Mouse (Mus musculus): ENCODE results near the gene Ank3. TPM values are rescaled to one million over a fixed set of nuclear protein-coding genes. Genes with fewer than 3 reads are reported as not detected.

Gene Ank3
- polyA plus RNA-seq, 1 experiment = 183 TPM

- no peak for DNase-seq (ENCODE audit: low read depth)
- TF ChIP-seq CTCF (IDR thresholded peaks at IDR 0.05; ENCODE audit: borderline replicate concordance, extremely low read depth, insufficient read depth, insufficient read length) (no peak), POLR2A (IDR thresholded peaks at IDR 0.05; ENCODE audit: borderline replicate concordance, extremely low read depth, insufficient read depth, insufficient read length, poor library complexity, severe bottlenecking) (no peak)
Measured at GRCm38 (mm10) chr10:69916689-69917435, 518.3 kb downstream of the Ank3 start.

- DNase-seq (ENCODE audit: low read depth) = no peak
- no peak for TF ChIP-seq POLR2A (IDR thresholded peaks at IDR 0.05; ENCODE audit: borderline replicate concordance, extremely low read depth, insufficient read depth, insufficient read length, poor library complexity, severe bottlenecking)
- no peak for TF ChIP-seq CTCF (IDR thresholded peaks at IDR 0.05; ENCODE audit: borderline replicate concordance, extremely low read depth, insufficient read depth, insufficient read length)
Measured at GRCm38 (mm10) chr10:69917711-69918110, 519.1 kb downstream of the Ank3 start.

- DNase-seq (ENCODE audit: low read depth) = no peak
Measured at GRCm38 (mm10) chr10:69918461-69919151, 520.0 kb downstream of the Ank3 start.

GRCm38 (mm10) chr10:69919152-69919492 is 520.5 kb downstream of the Ank3 start:
- TF ChIP-seq CTCF (IDR thresholded peaks at IDR 0.05; ENCODE audit: borderline replicate concordance, extremely low read depth, insufficient read depth, insufficient read length) (no peak), POLR2A (IDR thresholded peaks at IDR 0.05; ENCODE audit: borderline replicate concordance, extremely low read depth, insufficient read depth, insufficient read length, poor library complexity, severe bottlenecking) (no peak)
- DNase-seq (ENCODE audit: low read depth) = no peak

More at GRCm38 (mm10) chr10:69918461-69919151, 520.0 kb downstream of the Ank3 start:
- TF ChIP-seq CTCF (IDR thresholded peaks at IDR 0.05; ENCODE audit: borderline replicate concordance, extremely low read depth, insufficient read depth, insufficient read length) (no peak), POLR2A (IDR thresholded peaks at IDR 0.05; ENCODE audit: borderline replicate concordance, extremely low read depth, insufficient read depth, insufficient read length, poor library complexity, severe bottlenecking) (no peak)

- peak; percentile 44 for DNase-seq (ENCODE audit: low read depth)
- no peak for TF ChIP-seq CTCF (IDR thresholded peaks at IDR 0.05; ENCODE audit: borderline replicate concordance, extremely low read depth, insufficient read depth, insufficient read length)
- no peak for TF ChIP-seq POLR2A (IDR thresholded peaks at IDR 0.05; ENCODE audit: borderline replicate concordance, extremely low read depth, insufficient read depth, insufficient read length, poor library complexity, severe bottlenecking)
Measured at GRCm38 (mm10) chr10:69919746-69920145, 521.2 kb downstream of the Ank3 start.

GRCm38 (mm10) chr10:69922076-69922475 is 523.5 kb downstream of the Ank3 start:
- no peak for TF ChIP-seq CTCF (IDR thresholded peaks at IDR 0.05; ENCODE audit: borderline replicate concordance, extremely low read depth, insufficient read depth, insufficient read length)
- no peak for TF ChIP-seq POLR2A (IDR thresholded peaks at IDR 0.05; ENCODE audit: borderline replicate concordance, extremely low read depth, insufficient read depth, insufficient read length, poor library complexity, severe bottlenecking)

GRCm38 (mm10) chr10:69923801-69924200 is 525.2 kb downstream of the Ank3 start:
- TF ChIP-seq CTCF (IDR thresholded peaks at IDR 0.05; ENCODE audit: borderline replicate concordance, extremely low read depth, insufficient read depth, insufficient read length) = no peak
- TF ChIP-seq POLR2A (IDR thresholded peaks at IDR 0.05; ENCODE audit: borderline replicate concordance, extremely low read depth, insufficient read depth, insufficient read length, poor library complexity, severe bottlenecking) = no peak
- DNase-seq (ENCODE audit: low read depth) = no peak

More at GRCm38 (mm10) chr10:69922076-69922475, 523.5 kb downstream of the Ank3 start:
- DNase-seq (ENCODE audit: low read depth) = no peak

GRCm38 (mm10) chr10:69924321-69924720 is 525.7 kb downstream of the Ank3 start:
- no peak for DNase-seq (ENCODE audit: low read depth)
- no peak for TF ChIP-seq CTCF (IDR thresholded peaks at IDR 0.05; ENCODE audit: borderline replicate concordance, extremely low read depth, insufficient read depth, insufficient read length)
- no peak for TF ChIP-seq POLR2A (IDR thresholded peaks at IDR 0.05; ENCODE audit: borderline replicate concordance, extremely low read depth, insufficient read depth, insufficient read length, poor library complexity, severe bottlenecking)

GRCm38 (mm10) chr10:69924845-69925244 is 526.3 kb downstream of the Ank3 start:
- DNase-seq (ENCODE audit: low read depth) = no peak
- no peak for TF ChIP-seq POLR2A (IDR thresholded peaks at IDR 0.05; ENCODE audit: borderline replicate concordance, extremely low read depth, insufficient read depth, insufficient read length, poor library complexity, severe bottlenecking)
- no peak for TF ChIP-seq CTCF (IDR thresholded peaks at IDR 0.05; ENCODE audit: borderline replicate concordance, extremely low read depth, insufficient read depth, insufficient read length)

GRCm38 (mm10) chr10:69925285-69926157 is 526.9 kb downstream of the Ank3 start:
- no peak for TF ChIP-seq POLR2A (IDR thresholded peaks at IDR 0.05; ENCODE audit: borderline replicate concordance, extremely low read depth, insufficient read depth, insufficient read length, poor library complexity, severe bottlenecking)
- TF ChIP-seq CTCF (IDR thresholded peaks at IDR 0.05; ENCODE audit: borderline replicate concordance, extremely low read depth, insufficient read depth, insufficient read length) = no peak
- DNase-seq (ENCODE audit: low read depth) = peak; percentile 75

All from brain, embryonic 14.5 days (tissue).